Mouse (Mus musculus): ENCODE data around the gene Ift81. TPM values are rescaled to one million over a fixed set of nuclear protein-coding genes. Genes with fewer than 3 reads are reported as not detected.

The Ift81 gene
- polyA plus RNA-seq, 1 experiment from 2014 or later: 2.3 TPM

DNA sequence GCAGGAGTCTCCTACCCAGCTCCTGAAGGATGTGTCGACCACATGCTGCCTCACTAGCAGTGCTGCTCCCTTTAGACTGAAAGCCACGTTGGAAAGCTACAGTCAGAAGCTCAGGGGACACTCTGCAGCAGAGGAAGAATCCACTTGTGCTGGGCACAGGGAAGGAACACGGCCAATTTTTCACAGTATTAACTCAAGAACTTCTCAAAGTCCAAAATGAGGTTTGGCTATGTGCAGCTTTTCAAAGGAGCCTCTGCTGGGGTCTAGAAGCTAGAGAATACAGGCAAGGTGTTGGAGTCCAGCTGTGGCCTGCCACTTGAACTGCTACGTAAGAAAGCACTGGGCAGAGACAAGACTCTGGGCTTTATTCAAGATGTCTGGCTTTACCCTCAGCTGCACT, 24.4 kb downstream of the Ift81 start:
- Histone ChIP-seq H3K36me3 (replicated peaks) (no peaks in the 10 kb centered on the region), H3K4me1 (replicated peaks) (no peaks in the 10 kb centered on the region), H3K4me3 (replicated peaks) (no peak overlapping the region), H3K9ac (no peak overlapping the region), H3K9me3 (replicated peaks) (no peaks in the 10 kb centered on the region), H3K4me2 (no peak overlapping the region), H3K27ac (replicated peaks) (no peak overlapping the region), H3K27me3 (no peaks in the 10 kb centered on the region)
- 57% methylated on average over 4 of the region's 4 CpGs for WGBS (ENCODE audit: insufficient replicate concordance)
- no peak for ATAC-seq (ENCODE audit: insufficient read depth)

GRCm38 (mm10) chr5:122585546-122585945, 28.8 kb downstream of the Ift81 start:
- no peaks in the 10 kb centered on the region for H3K27me3 ChIP-seq
- 53% methylated on average over 9 of the region's 9 CpGs for WGBS (ENCODE audit: insufficient replicate concordance)
- H3K4me1 ChIP-seq (replicated peaks): no peaks in the 10 kb centered on the region

GRCm38 (mm10) chr5:122584093-122584492, 30.2 kb downstream of the Ift81 start:
- Histone ChIP-seq H3K36me3 (replicated peaks) (no peaks in the 10 kb centered on the region), H3K27ac (replicated peaks) (no peak overlapping the region), H3K27me3 (no peaks in the 10 kb centered on the region), H3K9me3 (replicated peaks) (no peaks in the 10 kb centered on the region), H3K4me1 (replicated peaks) (no peaks in the 10 kb centered on the region), H3K4me3 (replicated peaks) (no peak overlapping the region), H3K9ac (no peak overlapping the region), H3K4me2 (no peak overlapping the region)
- ATAC-seq (ENCODE audit: insufficient read depth): no peak
- 70% methylated on average over 5 of the region's 5 CpGs for WGBS (ENCODE audit: insufficient replicate concordance)

More at GRCm38 (mm10) chr5:122585546-122585945, 28.8 kb downstream of the Ift81 start:
- Histone ChIP-seq H3K9ac (no peak overlapping the region), H3K36me3 (replicated peaks) (no peaks in the 10 kb centered on the region), H3K9me3 (replicated peaks) (no peaks in the 10 kb centered on the region), H3K4me3 (replicated peaks) (no peak overlapping the region), H3K27ac (replicated peaks) (no peak overlapping the region), H3K4me2 (no peak overlapping the region)
- ATAC-seq (ENCODE audit: insufficient read depth): no peak

GRCm38 (mm10) chr5:122576683-122577329, 37.5 kb downstream of the Ift81 start:
- Histone ChIP-seq H3K9me3 (replicated peaks) (no peaks in the 10 kb centered on the region), H3K4me3 (replicated peaks) (no peak overlapping the region), H3K36me3 (replicated peaks) (no peaks in the 10 kb centered on the region), H3K4me2 (no peak overlapping the region), H3K27ac (replicated peaks) (no peak overlapping the region), H3K9ac (no peak overlapping the region), H3K4me1 (replicated peaks) (no peaks in the 10 kb centered on the region), H3K27me3 (no peaks in the 10 kb centered on the region)
- 56% methylated on average over 7 of the region's 7 CpGs for WGBS (ENCODE audit: insufficient replicate concordance)
- ATAC-seq (ENCODE audit: insufficient read depth): no peak

DNA sequence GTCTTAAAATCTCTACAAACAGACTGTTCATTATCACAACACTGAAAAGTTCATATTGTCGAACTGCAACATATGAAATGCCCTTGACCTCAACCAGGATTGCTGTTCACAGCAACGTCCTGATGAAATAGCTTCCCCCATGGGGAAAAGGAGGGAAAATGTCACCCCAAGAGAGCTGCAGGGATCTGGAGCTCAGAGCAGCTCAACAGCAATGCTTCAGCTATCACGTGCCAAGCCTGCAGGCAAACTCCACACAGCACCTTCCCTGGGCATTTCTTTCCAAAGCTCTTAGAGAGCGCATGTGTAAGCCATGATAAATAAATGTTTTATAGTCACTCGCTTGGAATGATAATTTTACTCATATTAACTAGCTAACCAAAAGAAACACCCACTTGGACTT, 42.3 kb downstream of the Ift81 start:
- H3K27me3 ChIP-seq: no peaks in the 10 kb centered on the region
- no peaks in the 10 kb centered on the region for H3K4me1 ChIP-seq (replicated peaks)
- 56% methylated on average over 5 of the region's 5 CpGs for WGBS (ENCODE audit: insufficient replicate concordance)
- no peak overlapping the region for H3K4me3 ChIP-seq (replicated peaks)
- no peak overlapping the region for H3K9ac ChIP-seq
- H3K27ac ChIP-seq (replicated peaks): no peak overlapping the region
- no peak overlapping the region for H3K4me2 ChIP-seq
- no peak for ATAC-seq (ENCODE audit: insufficient read depth)
- no peaks in the 10 kb centered on the region for H3K9me3 ChIP-seq (replicated peaks)
- no peaks in the 10 kb centered on the region for H3K36me3 ChIP-seq (replicated peaks)

- Histone ChIP-seq H3K4me3 (replicated peaks) (no peak overlapping the region), H3K9ac (no peak overlapping the region), H3K27ac (replicated peaks) (no peak overlapping the region), H3K9me3 (replicated peaks) (no peaks in the 10 kb centered on the region), H3K4me1 (replicated peaks) (no peaks in the 10 kb centered on the region), H3K27me3 (no peaks in the 10 kb centered on the region), H3K4me2 (no peak overlapping the region), H3K36me3 (replicated peaks) (no peaks in the 10 kb centered on the region)
- ATAC-seq (ENCODE audit: insufficient read depth): no peak
- 75% methylated on average over 8 of the region's 8 CpGs for WGBS (ENCODE audit: insufficient replicate concordance)
Measured at GRCm38 (mm10) chr5:122566626-122567025, 47.7 kb downstream of the Ift81 start.

DNA sequence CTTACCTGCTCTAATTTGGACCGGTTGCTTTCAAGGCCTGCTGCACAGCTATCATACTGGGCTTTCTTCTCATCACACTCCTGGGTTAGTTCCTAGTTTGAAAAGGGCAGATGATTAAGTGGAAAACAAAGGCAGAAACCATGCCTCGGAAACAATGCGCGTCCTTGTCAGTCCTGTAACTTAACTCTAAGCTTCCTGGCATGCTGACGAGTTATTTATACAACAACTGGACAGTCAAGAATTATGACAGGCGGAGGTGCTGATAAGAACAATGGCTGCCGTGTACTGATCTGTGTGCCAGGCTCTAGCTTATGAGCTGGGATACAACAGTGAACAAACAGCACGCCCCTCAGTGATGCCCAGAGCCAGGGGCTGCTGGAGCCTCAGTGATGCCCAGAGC, 53.7 kb downstream of the Ift81 start:
- H3K4me2 ChIP-seq: no peak overlapping the region
- no peaks in the 10 kb centered on the region for H3K27me3 ChIP-seq
- no peaks in the 10 kb centered on the region for H3K9me3 ChIP-seq (replicated peaks)
- no peak overlapping the region for H3K9ac ChIP-seq
- ATAC-seq (ENCODE audit: insufficient read depth): no peak
- no peaks in the 10 kb centered on the region for H3K36me3 ChIP-seq (replicated peaks)
- H3K4me3 ChIP-seq (replicated peaks): no peak overlapping the region
- H3K27ac ChIP-seq (replicated peaks): no peak overlapping the region
- H3K4me1 ChIP-seq (replicated peaks): peaks cover 5% of the 10 kb centered on the region; the same call in 1 of the 2 replicates
- WGBS (ENCODE audit: insufficient replicate concordance): 43% methylated on average over 8 of the region's 8 CpGs

DNA sequence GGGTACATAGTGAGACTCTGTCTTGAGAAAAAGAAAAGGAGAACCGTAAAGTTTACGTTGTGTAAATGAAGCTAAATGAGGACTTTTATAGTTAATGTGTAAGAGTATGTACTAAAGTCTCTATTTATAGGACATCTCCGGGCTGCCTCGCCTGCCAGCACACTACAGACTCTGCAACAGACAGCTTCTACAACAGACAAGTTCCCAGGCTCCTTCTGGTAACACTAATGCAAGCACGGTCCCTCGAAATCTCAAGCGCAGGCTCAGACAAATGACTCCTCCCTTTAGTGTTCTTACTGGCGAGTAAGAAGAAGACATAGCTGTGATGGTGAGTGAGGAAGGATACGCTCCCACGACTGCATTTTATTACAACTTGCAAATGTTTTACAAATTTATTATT, 56.2 kb downstream of the Ift81 start:
- no peaks in the 10 kb centered on the region for H3K9me3 ChIP-seq (replicated peaks)
- no peak for ATAC-seq (ENCODE audit: insufficient read depth)
- H3K9ac ChIP-seq: no peak overlapping the region
- H3K4me1 ChIP-seq (replicated peaks): peaks cover 10% of the 10 kb centered on the region; the same call in 1 of the 2 replicates
- no peak overlapping the region for H3K4me2 ChIP-seq
- 82% methylated on average over 10 of the region's 10 CpGs for WGBS (ENCODE audit: insufficient replicate concordance)
- no peak overlapping the region for H3K4me3 ChIP-seq (replicated peaks)
- no peak overlapping the region for H3K27ac ChIP-seq (replicated peaks)
- H3K36me3 ChIP-seq (replicated peaks): no peaks in the 10 kb centered on the region
- H3K27me3 ChIP-seq: no peaks in the 10 kb centered on the region

DNA sequence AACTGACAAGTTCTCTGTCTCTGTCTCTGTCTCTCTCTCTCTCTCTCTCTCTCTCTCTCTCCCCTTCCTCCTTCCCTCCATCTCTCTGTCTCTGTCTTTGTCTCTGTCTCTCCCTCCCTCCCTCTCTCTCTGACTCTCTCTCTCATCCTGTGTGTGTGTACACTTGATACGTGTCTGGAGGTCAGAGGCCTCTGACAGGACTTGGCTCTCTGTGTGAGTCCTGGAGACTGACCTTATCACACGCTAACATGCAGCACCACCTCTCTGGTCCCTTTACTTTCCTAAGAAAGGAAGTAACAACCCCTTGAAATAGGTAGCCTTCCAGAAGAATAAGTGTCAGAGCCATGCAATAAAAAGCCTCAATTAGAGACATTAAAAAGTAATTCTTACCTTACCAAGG, 59.2 kb downstream of the Ift81 start:
- H3K4me1 ChIP-seq (replicated peaks): peaks cover 10% of the 10 kb centered on the region; the same call in 1 of the 2 replicates
- H3K9me3 ChIP-seq (replicated peaks): no peaks in the 10 kb centered on the region
- 17% methylated on average over 2 of the region's 2 CpGs for WGBS (ENCODE audit: insufficient replicate concordance)
- peak; percentile 85 for ATAC-seq (ENCODE audit: insufficient read depth)
- no peaks in the 10 kb centered on the region for H3K27me3 ChIP-seq
- H3K4me3 ChIP-seq (replicated peaks): no peak overlapping the region
- no peak overlapping the region for H3K4me2 ChIP-seq
- H3K36me3 ChIP-seq (replicated peaks): no peaks in the 10 kb centered on the region
- no peak overlapping the region for H3K27ac ChIP-seq (replicated peaks)
- no peak overlapping the region for H3K9ac ChIP-seq

GRCm38 (mm10) chr5:122552638-122553037, 61.7 kb downstream of the Ift81 start:
- H3K4me1 ChIP-seq (replicated peaks): peaks cover 17% of the 10 kb centered on the region
- H3K27ac ChIP-seq (replicated peaks): no peak overlapping the region
- H3K27me3 ChIP-seq: no peaks in the 10 kb centered on the region
- no peaks in the 10 kb centered on the region for H3K36me3 ChIP-seq (replicated peaks)
- H3K4me2 ChIP-seq: no peak overlapping the region
- 65% methylated on average over 9 of the region's 9 CpGs for WGBS (ENCODE audit: insufficient replicate concordance)
- ATAC-seq (ENCODE audit: insufficient read depth): no peak
- H3K4me3 ChIP-seq (replicated peaks): no peak overlapping the region
- H3K9me3 ChIP-seq (replicated peaks): no peaks in the 10 kb centered on the region
- no peak overlapping the region for H3K9ac ChIP-seq

DNA sequence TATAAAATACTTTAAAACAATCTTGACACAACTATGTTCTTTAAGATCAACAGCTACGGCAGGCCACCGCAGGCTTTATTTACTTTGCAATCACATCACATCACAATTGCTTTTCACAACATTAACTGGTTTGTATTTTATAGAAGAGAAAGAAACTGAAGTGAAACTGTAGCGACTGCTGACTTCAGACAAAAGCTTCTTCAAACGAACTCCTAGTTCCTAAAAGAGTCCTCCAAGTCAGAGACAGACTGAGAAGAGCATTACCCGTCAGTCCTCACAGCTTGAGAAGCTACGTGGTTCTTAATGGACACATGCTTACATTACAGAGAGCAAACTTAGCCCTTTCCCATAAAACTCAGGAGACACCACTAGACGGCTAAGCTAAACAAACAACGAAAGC, 63.9 kb downstream of the Ift81 start:
- H3K4me2 ChIP-seq: no peak overlapping the region
- H3K4me1 ChIP-seq (replicated peaks): peaks cover 13% of the 10 kb centered on the region
- no peak overlapping the region for H3K27ac ChIP-seq (replicated peaks)
- H3K27me3 ChIP-seq: no peaks in the 10 kb centered on the region
- H3K36me3 ChIP-seq (replicated peaks): no peaks in the 10 kb centered on the region
- no peak overlapping the region for H3K4me3 ChIP-seq (replicated peaks)
- no peak overlapping the region for H3K9ac ChIP-seq
- 63% methylated on average over 8 of the region's 8 CpGs for WGBS (ENCODE audit: insufficient replicate concordance)
- ATAC-seq (ENCODE audit: insufficient read depth): no peak
- H3K9me3 ChIP-seq (replicated peaks): no peaks in the 10 kb centered on the region

- ATAC-seq (ENCODE audit: insufficient read depth): peak; percentile 40; the same call in 1 of the 2 replicates
- H3K9me3 ChIP-seq (replicated peaks): no peaks in the 10 kb centered on the region
- no peak overlapping the region for H3K4me3 ChIP-seq (replicated peaks)
- WGBS (ENCODE audit: insufficient replicate concordance): 46% methylated on average over 6 of the region's 6 CpGs
- no peak overlapping the region for H3K9ac ChIP-seq
- H3K27ac ChIP-seq (replicated peaks): no peak overlapping the region
- peaks cover 8% of the 10 kb centered on the region for H3K4me1 ChIP-seq (replicated peaks)
- H3K27me3 ChIP-seq: no peaks in the 10 kb centered on the region
- H3K4me2 ChIP-seq: no peak overlapping the region
- H3K36me3 ChIP-seq (replicated peaks): no peaks in the 10 kb centered on the region
Measured at GRCm38 (mm10) chr5:122548671-122549070, 65.6 kb downstream of the Ift81 start.
